Mouse (Mus musculus): ENCODE results near the gene 4921507P07Rik. TPM values are rescaled to one million over a fixed set of nuclear protein-coding genes. Genes with fewer than 3 reads are reported as not detected.

The 4921507P07Rik gene
- total RNA-seq, 2 experiments from 2014 or later: 0.25 to 0.48 TPM

Small RNAs within 50 kb of the gene (microRNA-seq; reads per million reads assigned to microRNA genes)
- gene Mir6371: 0 reads per million in 2 experiments

Other genes starting within 250 kb of the 4921507P07Rik start
- gene Osbpl3, start 140.4 kb downstream of the 4921507P07Rik start, total RNA-seq (2021): 10 to 100 TPM; 17.3 to 19.6 TPM
- 10 to 100 TPM; 40.9 to 42.0 TPM for gene Cycs, start 30.1 kb downstream of the 4921507P07Rik start, total RNA-seq (2021)
- not detected for gene Npvf, start 57.8 kb upstream of the 4921507P07Rik start, total RNA-seq (2021)